In the genomic region with DNA sequence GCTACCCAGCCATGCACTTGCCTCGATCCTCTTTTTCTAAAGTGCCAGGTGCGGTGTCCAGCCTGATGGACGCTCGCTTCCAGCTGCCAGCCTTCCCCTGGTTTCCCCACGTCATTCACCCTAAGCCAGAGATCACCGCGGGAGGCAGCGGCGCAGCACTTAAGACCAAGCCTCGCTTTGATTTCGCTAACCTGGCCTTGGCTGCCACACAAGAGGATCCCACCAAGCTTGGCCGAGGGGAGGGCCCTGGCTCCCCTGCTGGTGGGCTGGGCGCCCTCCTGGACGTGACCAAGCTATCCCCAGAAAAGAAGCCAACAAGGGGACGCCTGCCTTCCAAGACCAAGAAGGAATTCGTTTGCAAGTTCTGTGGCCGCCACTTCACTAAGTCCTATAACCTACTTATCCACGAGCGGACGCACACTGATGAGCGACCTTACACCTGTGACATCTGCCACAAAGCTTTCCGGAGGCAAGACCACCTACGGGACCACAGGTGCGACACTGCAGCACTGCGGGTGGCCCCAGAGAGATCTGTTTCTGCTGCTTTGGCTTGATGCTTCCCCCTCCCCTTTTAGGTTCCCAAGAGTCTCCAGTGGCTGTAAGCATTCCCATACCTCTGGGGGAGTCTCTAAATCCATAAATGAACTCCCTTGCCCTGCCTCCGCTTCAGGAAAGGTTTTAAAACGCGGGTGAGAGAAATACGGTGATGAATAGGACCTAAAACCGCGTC, we compare ENCODE assay signal across 12 mouse cellular contexts. TPM values are rescaled to one million over a fixed set of nuclear protein-coding genes. Genes with fewer than 3 reads are reported as not detected.
DNase-seq lines count a peak whose midpoint lies in the region; ATAC-seq and TF ChIP-seq lines count a peak whose summit lies in the region.
"Had no signal": no experiment of that assay in that cellular context is flagged by ENCODE, and none has a peak within 500 bp of the region (broad histone marks: within the 10 kb centered on the region; RNA-seq: fewer than 3 reads in every experiment).

No protein-coding gene starts in this region.

- intact Hi-C loops in heart, postnatal 25 days (cut with DNase I): loop anchor here (10.0 kb wide), 1 partner anchor 325 kb away; no protein-coding TSS in a partner anchor

- no peak for TF ChIP-seq CTCF in lung, adult 2 months (IDR thresholded peaks at IDR 0.05; ENCODE audit: insufficient read depth, low read length)

- no peak overlapping the region for H3K27ac ChIP-seq in heart, embryonic 13.5 days (replicated peaks)
- no peak overlapping the region for H3K27ac ChIP-seq in lung, embryonic 16.5 days (ENCODE audit: low read length)
- H3K27ac ChIP-seq in embryonic facial prominence, embryonic 13.5 days: peak overlapping the region; percentile 83

- no peaks in the 10 kb centered on the region for H3K36me3 ChIP-seq in heart, embryonic 13.5 days
- no peaks in the 10 kb centered on the region for H3K36me3 ChIP-seq in lung, embryonic 16.5 days (ENCODE audit: control insufficient read depth, insufficient read depth, low read length)
- 0 out of 2 replicates have a peak, but pooled peaks cover 3% of the 10 kb centered on the region for H3K36me3 ChIP-seq in embryonic facial prominence, embryonic 13.5 days

- ATAC-seq in heart, embryonic 13.5 days (ENCODE audit: extremely low read depth, insufficient number of reproducible peaks, low FRiP score, low TSS enrichment): no peak
- no peak for ATAC-seq in lung, embryonic 16.5 days (ENCODE audit: low read depth)
- ATAC-seq in embryonic facial prominence, embryonic 13.5 days (ENCODE audit: insufficient number of reproducible peaks, insufficient read depth, low FRiP score, low TSS enrichment, low read depth): no peak

- H3K27me3 ChIP-seq in heart, embryonic 13.5 days (replicated peaks): peaks cover 98% of the 10 kb centered on the region
- H3K27me3 ChIP-seq in lung, embryonic 16.5 days (ENCODE audit: control insufficient read depth, insufficient read depth, low read depth, low read length): peaks cover 54% of the 10 kb centered on the region
- peaks cover 96% of the 10 kb centered on the region for H3K27me3 ChIP-seq in embryonic facial prominence, embryonic 13.5 days
- H3K27me3 ChIP-seq: CH12.LX had no signal

- no peak for DNase-seq in heart, postnatal 25 days (ENCODE audit: low spot score)
- DNase-seq in lung, adult 2 months: no peak
- DNase-seq in retina, postnatal 1 day: peak; percentile 33
- DNase-seq in urinary bladder, postnatal 25 days (ENCODE audit: low spot score): no peak
- DNase-seq in right cerebral cortex, adult 18-20 months: no peak
- DNase-seq: lung, postnatal 14 days; right cerebral cortex, postnatal 25 days had no signal

- H3K9ac ChIP-seq in heart, embryonic 13.5 days: peak overlapping the region; percentile 47
- H3K9ac ChIP-seq in lung, embryonic 16.5 days (ENCODE audit: low read length): no peak overlapping the region
- peak overlapping the region; percentile 90 for H3K9ac ChIP-seq in embryonic facial prominence, embryonic 13.5 days

- H3K9me3 ChIP-seq in heart, embryonic 13.5 days: no peaks in the 10 kb centered on the region
- H3K9me3 ChIP-seq in lung, embryonic 16.5 days (ENCODE audit: control insufficient read depth, low read length): no peaks in the 10 kb centered on the region
- no peaks in the 10 kb centered on the region for H3K9me3 ChIP-seq in embryonic facial prominence, embryonic 13.5 days

- no peak for TF ChIP-seq POLR2A in lung, adult 2 months (IDR thresholded peaks at IDR 0.05; ENCODE audit: borderline replicate concordance, extremely low read depth, low read depth, low read length)

- 5% methylated on average over 31 of the region's 31 CpGs for WGBS in heart, embryonic 13.5 days
- WGBS in lung, embryonic 16.5 days: 31% methylated on average over 31 of the region's 31 CpGs
- WGBS in lung, adult 2 months: 31% methylated on average over 31 of the region's 31 CpGs
- WGBS in embryonic facial prominence, embryonic 13.5 days: 3% methylated on average over 31 of the region's 31 CpGs

- H3K4me1 ChIP-seq in heart, embryonic 13.5 days: peaks cover 33% of the 10 kb centered on the region
- peaks cover 13% of the 10 kb centered on the region; the same call in 1 of the 2 replicates for H3K4me1 ChIP-seq in lung, embryonic 16.5 days (replicated peaks; ENCODE audit: control insufficient read depth, insufficient read depth, low read length)
- no peaks in the 10 kb centered on the region; the same call in 1 of the 2 replicates for H3K4me1 ChIP-seq in lung, adult 2 months (ENCODE audit: control insufficient read depth, insufficient read depth, low read length)
- peaks cover 40% of the 10 kb centered on the region for H3K4me1 ChIP-seq in embryonic facial prominence, embryonic 13.5 days

- H3K4me3 ChIP-seq in heart, embryonic 13.5 days: peak overlapping the region; percentile 64
- H3K4me3 ChIP-seq in lung, embryonic 16.5 days (ENCODE audit: low read length): no peak overlapping the region
- no peak overlapping the region for H3K4me3 ChIP-seq in lung, adult 2 months (replicated peaks; ENCODE audit: extremely low read depth, low read depth, low read length)
- peak overlapping the region; percentile 64 for H3K4me3 ChIP-seq in embryonic facial prominence, embryonic 13.5 days
- H3K4me3 ChIP-seq: erythroblast, embryonic 14.5 days had no signal

- peak overlapping the region; percentile 86 for H3K4me2 ChIP-seq in heart, embryonic 13.5 days
- 0 out of 2 replicates have a peak overlapping the region, but pooled peaks have one; percentile 1 for H3K4me2 ChIP-seq in lung, embryonic 16.5 days (ENCODE audit: low read depth, low read length)
- H3K4me2 ChIP-seq in embryonic facial prominence, embryonic 13.5 days: peak overlapping the region; percentile 72

RNA-seq across cellular contexts. Expression of gene Osr1, which starts 9.6 kb away (rescaled TPM):
- polyA plus RNA-seq in heart, embryonic 13.5 days (2015; fragmentation: Nextera tagmentation; extraction: Ambion mirVana): 13.7 and 20.2 TPM in 2 replicates
- 1 to 10 TPM; 3.0 to 5.6 TPM for total RNA-seq in heart, postnatal 25 days (2021)
- 18.1 and 20.7 TPM in 2 replicates for polyA plus RNA-seq in lung, embryonic 16.5 days (2015; fragmentation: Nextera tagmentation; extraction: Ambion mirVana)
- polyA plus RNA-seq in lung, adult 2 months (2012; rRNA removed): 28.3 and 34.2 TPM in 2 replicates
- polyA plus RNA-seq in embryonic facial prominence, embryonic 13.5 days (2015; fragmentation: Nextera tagmentation; extraction: Ambion mirVana): 165 TPM in 2 replicates
- total RNA-seq: CH12.LX had no signal
- polyA plus RNA-seq: erythroblast, embryonic 14.5 days had no signal

Comparison
In these comparisons a context has a peak if more than half of its experiments do, and no peak if none do; other contexts are left out.
1. H3K4me2 ChIP-seq: peak in every context shown above with its lines; median percentile 86 in heart, embryonic 13.5 days; 72 in embryonic facial prominence, embryonic 13.5 days; 1 in lung, embryonic 16.5 days.
2. H3K4me3 ChIP-seq: peak in heart, embryonic 13.5 days (single experiment) and embryonic facial prominence, embryonic 13.5 days (single experiment); none in lung, embryonic 16.5 days (single experiment) and lung, adult 2 months (single experiment).